ENCODE assay signal across 10 mouse cellular contexts in genomic region chr14:55063581-55064381, GRCm38 (mm10). TPM values are rescaled to one million over a fixed set of nuclear protein-coding genes. Genes with fewer than 3 reads are reported as not detected.
DNase-seq lines count a peak whose midpoint lies in the region; ATAC-seq and TF ChIP-seq lines count a peak whose summit lies in the region.
"Had no signal": no experiment of that assay in that cellular context is flagged by ENCODE, and none has a peak within 500 bp of the region (broad histone marks: within the 10 kb centered on the region; RNA-seq: fewer than 3 reads in every experiment).

No protein-coding gene starts in this region.

- DNase-seq in hindbrain, embryonic 11.5 days (ENCODE audit: low spot score), result no peak
- peak; percentile 69 for DNase-seq in brain, adult 2 months (ENCODE audit: low read depth, low spot score)
- DNase-seq in kidney, adult 9 months, result no peak
- no peak for DNase-seq in ovary, postnatal 14 days (ENCODE audit: low spot score)
- DNase-seq: kidney, adult 2 months; left cerebral cortex, postnatal 4 days had no signal

- no peak for TF ChIP-seq CTCF in ES-Bruce4 (IDR thresholded peaks at IDR 0.05; ENCODE audit: low read depth, low read length)

- ATAC-seq in hindbrain, embryonic 13.5 days (ENCODE audit: low FRiP score), result no peak
- ATAC-seq in hindbrain, embryonic 11.5 days (ENCODE audit: low FRiP score), result no peak
- no peak for ATAC-seq in forebrain, embryonic 16.5 days

- 85% methylated on average over 22 of the region's 22 CpGs for WGBS in hindbrain, embryonic 13.5 days
- 88% methylated on average over 22 of the region's 22 CpGs for WGBS in hindbrain, embryonic 11.5 days
- WGBS in forebrain, embryonic 16.5 days, result 88% methylated on average over 22 of the region's 22 CpGs

- no peak for TF ChIP-seq EP300 in ES-Bruce4 (IDR thresholded peaks at IDR 0.05; ENCODE audit: insufficient read depth, low read depth, low read length)

- 0 out of 2 replicates have a peak overlapping the region, but pooled peaks have one; percentile 60 for H3K9ac ChIP-seq in hindbrain, embryonic 13.5 days
- no peak overlapping the region for H3K9ac ChIP-seq in hindbrain, embryonic 11.5 days (ENCODE audit: low read depth, low read length)
- peak overlapping the region; percentile 12 for H3K9ac ChIP-seq in ES-Bruce4 (ENCODE audit: low read depth, poor library complexity, severe bottlenecking)
- no peak overlapping the region for H3K9ac ChIP-seq in forebrain, embryonic 16.5 days (replicated peaks; ENCODE audit: low read depth, low read length)
- H3K9ac ChIP-seq: stomach, embryonic 15.5 days had no signal

- TF ChIP-seq POLR2A in ES-Bruce4 (IDR thresholded peaks at IDR 0.05; ENCODE audit: insufficient read depth, low read length), result no peak

- H3K36me3 ChIP-seq in hindbrain, embryonic 13.5 days, result peaks cover 69% of the 10 kb centered on the region
- H3K36me3 ChIP-seq in hindbrain, embryonic 11.5 days (ENCODE audit: control insufficient read depth, insufficient read depth, low read length), result peaks cover 8% of the 10 kb centered on the region; the same call in 1 of the 2 replicates
- H3K36me3 ChIP-seq in ES-Bruce4 (ENCODE audit: control insufficient read depth, insufficient read depth, low read length, poor library complexity, severe bottlenecking), result peaks cover 11% of the 10 kb centered on the region
- H3K36me3 ChIP-seq in forebrain, embryonic 16.5 days (ENCODE audit: control insufficient read depth, insufficient read depth), result peaks cover 22% of the 10 kb centered on the region; the same call in 1 of the 2 replicates
- H3K36me3 ChIP-seq: stomach, embryonic 15.5 days had no signal

- H3K4me1 ChIP-seq in hindbrain, embryonic 13.5 days (replicated peaks), result peaks cover 53% of the 10 kb centered on the region
- H3K4me1 ChIP-seq in hindbrain, embryonic 11.5 days (replicated peaks; ENCODE audit: control insufficient read depth, insufficient read depth, low read length), result peaks cover 4% of the 10 kb centered on the region; the same call in 1 of the 2 replicates
- H3K4me1 ChIP-seq in ES-Bruce4 (ENCODE audit: control insufficient read depth, insufficient read depth, low read length), result peaks cover 4% of the 10 kb centered on the region
- peaks cover 56% of the 10 kb centered on the region for H3K4me1 ChIP-seq in forebrain, embryonic 16.5 days (replicated peaks; ENCODE audit: control insufficient read depth, insufficient read depth, low read length)

- H3K27ac ChIP-seq in hindbrain, embryonic 13.5 days, result peak overlapping the region; percentile 3; the same call in 1 of the 2 replicates
- no peak overlapping the region for H3K27ac ChIP-seq in hindbrain, embryonic 11.5 days (ENCODE audit: low read depth, low read length)
- H3K27ac ChIP-seq in ES-Bruce4 (ENCODE audit: insufficient read depth, low read length), result no peak overlapping the region
- H3K27ac ChIP-seq in forebrain, embryonic 16.5 days (ENCODE audit: low read length), result peak overlapping the region; percentile 58
- H3K27ac ChIP-seq: stomach, embryonic 15.5 days had no signal

- no peaks in the 10 kb centered on the region for H3K27me3 ChIP-seq in hindbrain, embryonic 13.5 days
- H3K27me3 ChIP-seq in hindbrain, embryonic 11.5 days (ENCODE audit: control insufficient read depth, insufficient read depth, low read length), result no peaks in the 10 kb centered on the region
- no peaks in the 10 kb centered on the region for H3K27me3 ChIP-seq in ES-Bruce4 (ENCODE audit: control insufficient read depth, insufficient read depth, low read length, poor library complexity, severe bottlenecking)
- no peaks in the 10 kb centered on the region for H3K27me3 ChIP-seq in forebrain, embryonic 16.5 days (replicated peaks; ENCODE audit: control insufficient read depth, insufficient read depth, low read length)
- H3K27me3 ChIP-seq: stomach, embryonic 15.5 days had no signal

- H3K4me3 ChIP-seq in hindbrain, embryonic 13.5 days, result no peak overlapping the region
- no peak overlapping the region for H3K4me3 ChIP-seq in hindbrain, embryonic 11.5 days (ENCODE audit: low read depth, low read length)
- no peak overlapping the region for H3K4me3 ChIP-seq in ES-Bruce4 (ENCODE audit: low read depth, low read length)
- no peak overlapping the region for H3K4me3 ChIP-seq in forebrain, embryonic 16.5 days (replicated peaks; ENCODE audit: low read length)
- H3K4me3 ChIP-seq: stomach, embryonic 15.5 days had no signal

- H3K4me2 ChIP-seq in hindbrain, embryonic 13.5 days, result no peak overlapping the region
- H3K4me2 ChIP-seq in hindbrain, embryonic 11.5 days (replicated peaks; ENCODE audit: low read depth, low read length), result no peak overlapping the region
- no peak overlapping the region; the same call in 1 of the 2 replicates for H3K4me2 ChIP-seq in forebrain, embryonic 16.5 days (ENCODE audit: low read length)

- H3K9me3 ChIP-seq in hindbrain, embryonic 13.5 days, result no peaks in the 10 kb centered on the region
- H3K9me3 ChIP-seq in hindbrain, embryonic 11.5 days (ENCODE audit: control insufficient read depth, low read length), result no peaks in the 10 kb centered on the region
- H3K9me3 ChIP-seq in ES-Bruce4 (replicated peaks; ENCODE audit: control insufficient read depth, insufficient read depth, low read length, poor library complexity, severe bottlenecking), result no peaks in the 10 kb centered on the region
- H3K9me3 ChIP-seq in forebrain, embryonic 16.5 days (ENCODE audit: control insufficient read depth, low read length), result no peaks in the 10 kb centered on the region
- H3K9me3 ChIP-seq: stomach, embryonic 15.5 days had no signal

RNA-seq across cellular contexts. Expression of gene Zfhx2, which starts 28.3 kb away (rescaled TPM):
- polyA plus RNA-seq in hindbrain, embryonic 13.5 days (2015; fragmentation: Nextera tagmentation; extraction: Ambion mirVana), result 29.4 and 31.9 TPM in 2 replicates
- 16.1 and 20.8 TPM in 2 replicates for polyA plus RNA-seq in hindbrain, embryonic 11.5 days (2014; fragmentation: Nextera tagmentation; extraction: Ambion mirVana)
- 18.1 and 24.6 TPM in 2 replicates for polyA plus RNA-seq in ES-Bruce4 (2011; ENCODE audit: insufficient read depth, insufficient read length, low read depth, missing spikeins)
- 21.5 and 32.9 TPM in 2 replicates for polyA plus RNA-seq in forebrain, embryonic 16.5 days (2015; fragmentation: Nextera tagmentation; extraction: Ambion mirVana)

RNA-seq across cellular contexts. Expression of gene Thtpa, which starts 30.8 kb away (rescaled TPM):
- polyA plus RNA-seq in hindbrain, embryonic 13.5 days (2015; fragmentation: Nextera tagmentation; extraction: Ambion mirVana), result 29.8 and 30.7 TPM in 2 replicates
- polyA plus RNA-seq in hindbrain, embryonic 11.5 days (2014; fragmentation: Nextera tagmentation; extraction: Ambion mirVana), result 18.2 and 20.9 TPM in 2 replicates
- 6.9 and 8.6 TPM in 2 replicates for polyA plus RNA-seq in ES-Bruce4 (2011; ENCODE audit: insufficient read depth, insufficient read length, low read depth, missing spikeins)
- polyA plus RNA-seq in forebrain, embryonic 16.5 days (2015; fragmentation: Nextera tagmentation; extraction: Ambion mirVana), result 55.2 and 56.6 TPM in 2 replicates

RNA-seq across cellular contexts. Expression of gene Ap1g2, which starts 42.6 kb away (rescaled TPM):
- 6.5 and 6.6 TPM in 2 replicates for polyA plus RNA-seq in hindbrain, embryonic 13.5 days (2015; fragmentation: Nextera tagmentation; extraction: Ambion mirVana)
- 9.0 and 9.4 TPM in 2 replicates for polyA plus RNA-seq in hindbrain, embryonic 11.5 days (2014; fragmentation: Nextera tagmentation; extraction: Ambion mirVana)
- 20.6 and 23.9 TPM in 2 replicates for polyA plus RNA-seq in ES-Bruce4 (2011; ENCODE audit: insufficient read depth, insufficient read length, low read depth, missing spikeins)
- 13.3 and 16.5 TPM in 2 replicates for polyA plus RNA-seq in forebrain, embryonic 16.5 days (2015; fragmentation: Nextera tagmentation; extraction: Ambion mirVana)

RNA-seq across cellular contexts. Expression of gene Ngdn, which starts 48.5 kb away (rescaled TPM):
- polyA plus RNA-seq in hindbrain, embryonic 13.5 days (2015; fragmentation: Nextera tagmentation; extraction: Ambion mirVana), result 53.4 and 53.7 TPM in 2 replicates
- polyA plus RNA-seq in hindbrain, embryonic 11.5 days (2014; fragmentation: Nextera tagmentation; extraction: Ambion mirVana), result 79.7 and 81.5 TPM in 2 replicates
- 52.7 and 55.2 TPM in 2 replicates for polyA plus RNA-seq in ES-Bruce4 (2011; ENCODE audit: insufficient read depth, insufficient read length, low read depth, missing spikeins)
- 58.8 and 61.2 TPM in 2 replicates for polyA plus RNA-seq in forebrain, embryonic 16.5 days (2015; fragmentation: Nextera tagmentation; extraction: Ambion mirVana)

RNA-seq across cellular contexts. Expression of gene Jph4, which starts 53.0 kb away (rescaled TPM):
- 22.2 and 22.6 TPM in 2 replicates for polyA plus RNA-seq in hindbrain, embryonic 13.5 days (2015; fragmentation: Nextera tagmentation; extraction: Ambion mirVana)
- polyA plus RNA-seq in hindbrain, embryonic 11.5 days (2014; fragmentation: Nextera tagmentation; extraction: Ambion mirVana), result 2.8 and 3.3 TPM in 2 replicates
- polyA plus RNA-seq in ES-Bruce4 (2011; ENCODE audit: insufficient read depth, insufficient read length, low read depth, missing spikeins), result 3.6 and 4.7 TPM in 2 replicates
- 33.6 and 45.1 TPM in 2 replicates for polyA plus RNA-seq in forebrain, embryonic 16.5 days (2015; fragmentation: Nextera tagmentation; extraction: Ambion mirVana)

Comparison
In these comparisons a context has a peak if more than half of its experiments do, and no peak if none do; other contexts are left out.
1. H3K27ac ChIP-seq: peak in hindbrain, embryonic 13.5 days (single experiment) and forebrain, embryonic 16.5 days (single experiment); none in hindbrain, embryonic 11.5 days (single experiment) and ES-Bruce4 (single experiment).
2. H3K9ac ChIP-seq: peak in hindbrain, embryonic 13.5 days (single experiment) and ES-Bruce4 (single experiment); none in hindbrain, embryonic 11.5 days (single experiment) and forebrain, embryonic 16.5 days (single experiment).